In genomic region chr17:84665691-84666090, GRCm38 (mm10) we compare ENCODE assay signal across 23 mouse cellular contexts. TPM values are rescaled to one million over a fixed set of nuclear protein-coding genes. Genes with fewer than 3 reads are reported as not detected.
DNase-seq lines count a peak whose midpoint lies in the region; ATAC-seq and TF ChIP-seq lines count a peak whose summit lies in the region.
"Had no signal": no experiment of that assay in that cellular context is flagged by ENCODE, and none has a peak within 500 bp of the region (broad histone marks: within the 10 kb centered on the region; RNA-seq: fewer than 3 reads in every experiment).

No protein-coding gene starts in this region.

- no peaks in the 10 kb centered on the region for H3K27me3 ChIP-seq in neural tube, embryonic 11.5 days (ENCODE audit: control insufficient read depth, insufficient read depth, low read length)
- no peaks in the 10 kb centered on the region; the same call in 1 of the 2 replicates for H3K27me3 ChIP-seq in neural tube, embryonic 15.5 days (replicated peaks)
- H3K27me3 ChIP-seq in kidney, embryonic 14.5 days (ENCODE audit: control insufficient read depth, insufficient read depth, low read length) = no peaks in the 10 kb centered on the region
- no peaks in the 10 kb centered on the region for H3K27me3 ChIP-seq in limb, embryonic 10.5 days (ENCODE audit: low read depth, poor library complexity, severe bottlenecking)
- no peaks in the 10 kb centered on the region for H3K27me3 ChIP-seq in hindbrain, embryonic 11.5 days (ENCODE audit: control insufficient read depth, insufficient read depth, low read length)
- H3K27me3 ChIP-seq: forebrain, embryonic 15.5 days; Patski had no signal

- TF ChIP-seq CTCF in gastrocnemius, adult 2 months (IDR thresholded peaks at IDR 0.05) = no peak

- H3K9me3 ChIP-seq in neural tube, embryonic 11.5 days (ENCODE audit: control insufficient read depth, low read length) = no peaks in the 10 kb centered on the region
- no peaks in the 10 kb centered on the region for H3K9me3 ChIP-seq in neural tube, embryonic 15.5 days (replicated peaks)
- no peaks in the 10 kb centered on the region for H3K9me3 ChIP-seq in kidney, embryonic 14.5 days (ENCODE audit: control insufficient read depth, low read length)
- no peaks in the 10 kb centered on the region for H3K9me3 ChIP-seq in limb, embryonic 10.5 days (replicated peaks)
- H3K9me3 ChIP-seq in hindbrain, embryonic 11.5 days (ENCODE audit: control insufficient read depth, low read length) = no peaks in the 10 kb centered on the region
- H3K9me3 ChIP-seq: forebrain, embryonic 15.5 days; liver, embryonic 12.5 days had no signal

- peaks cover 9% of the 10 kb centered on the region; the same call in 1 of the 2 replicates for H3K4me1 ChIP-seq in neural tube, embryonic 11.5 days (ENCODE audit: control insufficient read depth, insufficient read depth, low read length)
- H3K4me1 ChIP-seq in neural tube, embryonic 15.5 days = peaks cover 10% of the 10 kb centered on the region
- H3K4me1 ChIP-seq in kidney, embryonic 14.5 days (ENCODE audit: control insufficient read depth, insufficient read depth, low read length) = peaks cover 17% of the 10 kb centered on the region; the same call in 1 of the 2 replicates
- H3K4me1 ChIP-seq in limb, embryonic 10.5 days = peaks cover 28% of the 10 kb centered on the region
- H3K4me1 ChIP-seq in hindbrain, embryonic 11.5 days (replicated peaks; ENCODE audit: control insufficient read depth, insufficient read depth, low read length) = no peaks in the 10 kb centered on the region
- H3K4me1 ChIP-seq: forebrain, embryonic 15.5 days; liver, embryonic 12.5 days had no signal

- intact Hi-C loops in gastrocnemius, adult 2 months (cut with DNase I) = no loop called here

- H3K4me3 ChIP-seq in neural tube, embryonic 11.5 days (ENCODE audit: low read depth, low read length) = no peak overlapping the region
- H3K4me3 ChIP-seq in neural tube, embryonic 15.5 days (replicated peaks) = no peak overlapping the region
- no peak overlapping the region for H3K4me3 ChIP-seq in kidney, embryonic 14.5 days (ENCODE audit: low read length)
- H3K4me3 ChIP-seq in limb, embryonic 10.5 days = 0 out of 2 replicates have a peak overlapping the region, but pooled peaks have one; percentile 10
- no peak overlapping the region for H3K4me3 ChIP-seq in gastrocnemius, adult 2 months
- H3K4me3 ChIP-seq in hindbrain, embryonic 11.5 days (ENCODE audit: low read depth, low read length) = no peak overlapping the region
- H3K4me3 ChIP-seq: forebrain, embryonic 15.5 days; liver, embryonic 12.5 days had no signal

- H3K36me3 ChIP-seq in neural tube, embryonic 11.5 days (ENCODE audit: control insufficient read depth, insufficient read depth, low read length) = no peaks in the 10 kb centered on the region
- H3K36me3 ChIP-seq in neural tube, embryonic 15.5 days = no peaks in the 10 kb centered on the region
- no peaks in the 10 kb centered on the region for H3K36me3 ChIP-seq in kidney, embryonic 14.5 days (ENCODE audit: control insufficient read depth, insufficient read depth, low read length)
- no peaks in the 10 kb centered on the region for H3K36me3 ChIP-seq in limb, embryonic 10.5 days
- H3K36me3 ChIP-seq in hindbrain, embryonic 11.5 days (ENCODE audit: control insufficient read depth, insufficient read depth, low read length) = no peaks in the 10 kb centered on the region
- H3K36me3 ChIP-seq: forebrain, embryonic 15.5 days; liver, embryonic 12.5 days had no signal

- no peak overlapping the region for H3K4me2 ChIP-seq in neural tube, embryonic 11.5 days (ENCODE audit: low read depth)
- no peak overlapping the region for H3K4me2 ChIP-seq in neural tube, embryonic 15.5 days
- peak overlapping the region; percentile 17; the same call in 1 of the 2 replicates for H3K4me2 ChIP-seq in kidney, embryonic 14.5 days (replicated peaks; ENCODE audit: low read depth, low read length)
- H3K4me2 ChIP-seq in hindbrain, embryonic 11.5 days (replicated peaks; ENCODE audit: low read depth, low read length) = no peak overlapping the region
- H3K4me2 ChIP-seq: forebrain, embryonic 15.5 days; liver, embryonic 12.5 days had no signal

- WGBS in neural tube, embryonic 11.5 days = 25% methylated on average over 9 of the region's 9 CpGs
- 24% methylated on average over 9 of the region's 9 CpGs for WGBS in neural tube, embryonic 15.5 days
- 6% methylated on average over 9 of the region's 9 CpGs for WGBS in kidney, embryonic 14.5 days
- 8% methylated on average over 9 of the region's 9 CpGs for WGBS in limb, embryonic 10.5 days
- 42% methylated on average over 9 of the region's 9 CpGs for WGBS in hindbrain, embryonic 11.5 days

- no peak for ATAC-seq in neural tube, embryonic 11.5 days (ENCODE audit: insufficient read depth, low FRiP score, low TSS enrichment)
- no peak for ATAC-seq in neural tube, embryonic 15.5 days (ENCODE audit: low FRiP score)
- ATAC-seq in kidney, embryonic 14.5 days (ENCODE audit: low FRiP score, low TSS enrichment) = peak; percentile 70
- ATAC-seq in hindbrain, embryonic 11.5 days (ENCODE audit: low FRiP score) = no peak
- ATAC-seq: forebrain, embryonic 15.5 days; liver, embryonic 12.5 days; Patski had no signal

- no peak overlapping the region for H3K9ac ChIP-seq in neural tube, embryonic 11.5 days (ENCODE audit: low read length)
- no peak overlapping the region for H3K9ac ChIP-seq in neural tube, embryonic 15.5 days (replicated peaks)
- no peak overlapping the region for H3K9ac ChIP-seq in kidney, embryonic 14.5 days (ENCODE audit: low read depth, low read length)
- no peak overlapping the region for H3K9ac ChIP-seq in hindbrain, embryonic 11.5 days (ENCODE audit: low read depth, low read length)
- H3K9ac ChIP-seq: forebrain, embryonic 15.5 days; liver, embryonic 12.5 days had no signal

- peak; percentile 19 for DNase-seq in neural tube, embryonic 11.5 days (ENCODE audit: low spot score)
- DNase-seq in limb, embryonic 10.5 days (ENCODE audit: low spot score) = peak; percentile 41
- no peak for DNase-seq in gastrocnemius, adult 2 months
- no peak for DNase-seq in urinary bladder, postnatal 10 days (ENCODE audit: low spot score)
- DNase-seq in hindbrain, embryonic 11.5 days (ENCODE audit: low spot score) = no peak
- no peak for DNase-seq in ovary, postnatal 14 days (ENCODE audit: low spot score)
- DNase-seq: B cell, adult 2 months; heart, adult 11 months; right cerebral cortex, adult 18-20 months; thymus, postnatal 4 days had no signal

- H3K27ac ChIP-seq in neural tube, embryonic 11.5 days (ENCODE audit: low read depth, low read length) = no peak overlapping the region; the same call in 1 of the 2 replicates
- H3K27ac ChIP-seq in neural tube, embryonic 15.5 days (replicated peaks) = no peak overlapping the region
- 0 out of 2 replicates have a peak overlapping the region, but pooled peaks have one; percentile 26 for H3K27ac ChIP-seq in kidney, embryonic 14.5 days (ENCODE audit: low read depth, low read length)
- peak overlapping the region; percentile 26; the same call in 1 of the 2 replicates for H3K27ac ChIP-seq in limb, embryonic 10.5 days
- H3K27ac ChIP-seq in gastrocnemius, adult 2 months = no peak overlapping the region
- no peak overlapping the region for H3K27ac ChIP-seq in hindbrain, embryonic 11.5 days (ENCODE audit: low read depth, low read length)
- H3K27ac ChIP-seq: forebrain, embryonic 15.5 days; liver, embryonic 12.5 days had no signal

RNA-seq across cellular contexts. Expression of gene Abcg8, which starts 10.4 kb away (rescaled TPM):
- not detected in 2 replicates for polyA plus RNA-seq in neural tube, embryonic 11.5 days (2014; fragmentation: Nextera tagmentation; extraction: Ambion mirVana)
- polyA plus RNA-seq in neural tube, embryonic 15.5 days (2015; fragmentation: Nextera tagmentation; extraction: Ambion mirVana) = 0.08 TPM in 1 of 2 replicates, not detected in the other
- polyA plus RNA-seq in kidney, embryonic 14.5 days (2014; fragmentation: Nextera tagmentation; extraction: Ambion mirVana) = 0.35 and 0.43 TPM in 2 replicates
- polyA plus RNA-seq in limb, embryonic 10.5 days (2016; fragmentation: Nextera tagmentation; extraction: Ambion mirVana) = 0.10 and 0.11 TPM in 2 replicates
- total RNA-seq in gastrocnemius, adult 2 months (2021) = not detected
- 0.28 and 0.42 TPM in 2 replicates for polyA plus RNA-seq in hindbrain, embryonic 11.5 days (2014; fragmentation: Nextera tagmentation; extraction: Ambion mirVana)
- total RNA-seq: hematopoietic stem cell, adult 5-6 weeks; left cerebral cortex, postnatal 25 days; megakaryocyte, adult 5-6 weeks; monocyte, adult 5-6 weeks had no signal
- polyA plus RNA-seq: cortical plate, adult 2 months; heart, embryonic 14.5 days; lung, embryonic 16.5 days; neural tube, embryonic 14.5 days had no signal

RNA-seq across cellular contexts. Expression of gene Abcg5, which starts 17.1 kb away (rescaled TPM):
- 0.16 and 0.52 TPM in 2 replicates for polyA plus RNA-seq in neural tube, embryonic 11.5 days (2014; fragmentation: Nextera tagmentation; extraction: Ambion mirVana)
- 0.93 and 0.95 TPM in 2 replicates for polyA plus RNA-seq in neural tube, embryonic 15.5 days (2015; fragmentation: Nextera tagmentation; extraction: Ambion mirVana)
- 5.8 and 6.6 TPM in 2 replicates for polyA plus RNA-seq in kidney, embryonic 14.5 days (2014; fragmentation: Nextera tagmentation; extraction: Ambion mirVana)
- polyA plus RNA-seq in limb, embryonic 10.5 days (2016; fragmentation: Nextera tagmentation; extraction: Ambion mirVana) = 0.97 and 1.1 TPM in 2 replicates
- not detected for total RNA-seq in gastrocnemius, adult 2 months (2021)
- polyA plus RNA-seq in hindbrain, embryonic 11.5 days (2014; fragmentation: Nextera tagmentation; extraction: Ambion mirVana) = 2.2 and 3.0 TPM in 2 replicates
- total RNA-seq: hematopoietic stem cell, adult 5-6 weeks; left cerebral cortex, postnatal 25 days; megakaryocyte, adult 5-6 weeks; monocyte, adult 5-6 weeks had no signal
- polyA plus RNA-seq: Patski had no signal

RNA-seq across cellular contexts. Expression of gene Dync2li1, which starts 39.4 kb away (rescaled TPM):
- polyA plus RNA-seq in neural tube, embryonic 11.5 days (2014; fragmentation: Nextera tagmentation; extraction: Ambion mirVana) = 29.6 and 30.4 TPM in 2 replicates
- polyA plus RNA-seq in neural tube, embryonic 15.5 days (2015; fragmentation: Nextera tagmentation; extraction: Ambion mirVana) = 30.2 and 33.1 TPM in 2 replicates
- polyA plus RNA-seq in kidney, embryonic 14.5 days (2014; fragmentation: Nextera tagmentation; extraction: Ambion mirVana) = 48.7 and 57.3 TPM in 2 replicates
- polyA plus RNA-seq in limb, embryonic 10.5 days (2016; fragmentation: Nextera tagmentation; extraction: Ambion mirVana) = 25.5 and 33.4 TPM in 2 replicates
- 1 to 10 TPM; 3.2 to 3.6 TPM for total RNA-seq in gastrocnemius, adult 2 months (2021)
- 36.0 and 38.2 TPM in 2 replicates for polyA plus RNA-seq in hindbrain, embryonic 11.5 days (2014; fragmentation: Nextera tagmentation; extraction: Ambion mirVana)

Comparison
In these comparisons a context has a peak if more than half of its experiments do, and no peak if none do; other contexts are left out.
1. DNase-seq: peak in neural tube, embryonic 11.5 days (single experiment) and limb, embryonic 10.5 days (single experiment); none in gastrocnemius, adult 2 months (single experiment), urinary bladder, postnatal 10 days (single experiment), hindbrain, embryonic 11.5 days (single experiment) and ovary, postnatal 14 days (single experiment).
2. H3K27ac ChIP-seq: peak in kidney, embryonic 14.5 days (single experiment) and limb, embryonic 10.5 days (single experiment); none in neural tube, embryonic 11.5 days (single experiment), neural tube, embryonic 15.5 days (single experiment), gastrocnemius, adult 2 months (single experiment) and hindbrain, embryonic 11.5 days (single experiment).